Mouse (Mus musculus) liver (tissue): Measurements from ENCODE around the gene E2f3.

Experiments
- DNase-seq: peaks from one replicate; pipeline ENCODE4 v3.0.0-alpha.2; 2020; ENCODE audit warnings: mixed read lengths

Gene E2f3

GRCm38 (mm10) chr13:29913606-29914005 is 72.3 kb downstream of the E2f3 start:
- DNase-seq: no peak

DNA sequence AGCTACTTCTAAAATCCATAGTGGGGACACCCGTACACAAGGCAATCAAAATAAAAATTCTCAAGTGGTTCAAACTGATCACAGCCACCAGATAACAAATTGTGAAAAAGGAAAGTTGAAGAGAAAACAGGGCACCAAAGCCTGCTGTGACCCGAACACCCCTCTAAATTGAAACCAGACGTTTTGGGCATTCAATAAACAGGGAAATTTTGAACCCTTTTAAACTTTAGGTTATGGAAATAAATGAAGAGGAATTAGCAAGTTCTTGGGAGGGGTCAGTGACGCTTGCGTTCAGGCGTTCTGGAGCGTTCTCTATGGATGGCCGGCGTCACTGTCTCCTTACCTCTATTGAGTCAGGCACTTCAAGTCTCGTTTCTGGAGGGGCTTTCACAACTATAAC is 72.8 kb downstream of the E2f3 start:
- no peak for DNase-seq

- no peak for DNase-seq
Measured at GRCm38 (mm10) chr13:29912251-29912650, 73.6 kb downstream of the E2f3 start.

GRCm38 (mm10) chr13:29911141-29911540 is 74.7 kb downstream of the E2f3 start:
- DNase-seq: no peak

DNA sequence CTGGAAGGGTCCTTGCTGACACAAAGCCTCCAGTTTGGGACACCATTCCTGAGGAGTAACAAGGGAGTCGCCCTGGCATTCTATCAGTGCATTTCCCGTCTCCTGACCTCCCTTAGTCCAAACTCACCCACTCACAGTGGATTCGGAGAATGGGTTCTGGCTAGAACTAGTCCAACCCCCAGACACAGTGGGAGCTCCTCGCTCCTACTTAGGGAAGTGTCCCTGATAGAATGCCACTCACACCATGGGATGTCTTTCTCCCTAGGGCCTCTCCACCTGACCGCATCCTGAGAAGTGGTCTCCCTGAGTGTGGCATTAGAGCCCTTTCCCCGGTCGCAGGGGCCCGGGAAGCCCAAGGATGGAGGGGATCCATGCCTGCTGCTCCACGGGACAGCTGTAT is 77.4 kb downstream of the E2f3 start:
- DNase-seq: no peak

- DNase-seq: no peak
Measured at GRCm38 (mm10) chr13:29907995-29908394, 77.9 kb downstream of the E2f3 start.

DNA sequence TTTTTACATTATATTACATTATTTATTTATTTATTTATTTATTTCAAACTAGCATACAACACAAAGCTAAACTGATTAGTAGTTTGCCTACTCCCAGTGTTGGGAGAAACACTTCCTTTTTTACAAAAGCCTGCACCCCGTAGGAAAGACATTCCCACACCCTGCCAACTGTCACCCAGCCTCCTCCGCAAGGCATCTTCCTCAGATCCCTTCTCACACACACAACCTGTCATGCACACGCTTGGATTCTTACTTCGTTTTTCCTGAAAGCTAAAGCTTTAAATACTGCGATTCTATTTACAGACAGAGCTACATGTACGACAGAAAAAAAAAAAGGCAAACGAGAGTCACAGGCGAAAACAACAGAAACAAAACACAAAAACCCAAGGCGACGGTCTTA is 79.1 kb downstream of the E2f3 start:
- no peak for DNase-seq

DNA sequence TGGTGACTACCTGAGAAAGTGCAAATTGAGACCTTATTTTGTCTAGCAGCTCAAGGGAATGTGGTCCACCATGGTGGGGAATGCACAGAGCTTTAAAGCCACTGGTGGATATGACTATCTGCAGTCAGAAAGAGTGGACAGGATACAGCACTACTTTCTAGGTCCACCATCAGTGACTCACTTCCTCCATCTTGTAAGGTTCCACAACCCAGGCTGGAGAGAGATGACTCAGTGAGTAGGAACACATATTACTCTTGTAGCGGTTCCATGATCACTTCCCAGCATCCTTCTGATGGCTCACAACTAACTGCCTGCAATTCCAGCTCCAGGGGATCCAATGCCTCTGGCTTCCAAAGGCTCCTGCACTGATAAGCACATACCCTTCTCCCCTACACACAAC is 82.5 kb downstream of the E2f3 start:
- DNase-seq: no peak

GRCm38 (mm10) chr13:29902676-29903075 is 83.2 kb downstream of the E2f3 start:
- DNase-seq: no peak

GRCm38 (mm10) chr13:29901641-29902040 is 84.2 kb downstream of the E2f3 start:
- no peak for DNase-seq

DNA sequence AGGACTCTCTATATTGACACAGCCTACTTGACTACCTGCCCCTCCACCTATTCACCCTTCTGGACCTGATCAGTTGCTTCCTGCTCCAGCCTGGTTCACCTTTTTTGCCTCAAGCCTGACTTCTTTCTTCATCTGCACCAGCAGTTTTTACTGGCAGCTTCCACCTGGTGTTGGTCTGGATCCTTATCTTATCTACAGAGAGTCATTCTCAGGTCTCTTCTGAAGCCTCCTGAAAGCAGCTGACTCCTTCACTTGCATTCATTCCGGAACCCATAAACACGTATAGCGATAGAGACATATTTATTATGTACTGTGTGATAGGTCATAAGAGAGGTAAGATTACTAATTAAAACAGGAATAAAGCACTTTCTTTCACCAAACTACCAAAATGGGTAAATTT is 119.1 kb downstream of the E2f3 start:
- DNase-seq: no peak

- no peak for DNase-seq
Measured at GRCm38 (mm10) chr13:29864331-29864730, 121.5 kb downstream of the E2f3 start.

GRCm38 (mm10) chr13:29860087-29860486 is 125.8 kb downstream of the E2f3 start:
- no peak for DNase-seq

DNA sequence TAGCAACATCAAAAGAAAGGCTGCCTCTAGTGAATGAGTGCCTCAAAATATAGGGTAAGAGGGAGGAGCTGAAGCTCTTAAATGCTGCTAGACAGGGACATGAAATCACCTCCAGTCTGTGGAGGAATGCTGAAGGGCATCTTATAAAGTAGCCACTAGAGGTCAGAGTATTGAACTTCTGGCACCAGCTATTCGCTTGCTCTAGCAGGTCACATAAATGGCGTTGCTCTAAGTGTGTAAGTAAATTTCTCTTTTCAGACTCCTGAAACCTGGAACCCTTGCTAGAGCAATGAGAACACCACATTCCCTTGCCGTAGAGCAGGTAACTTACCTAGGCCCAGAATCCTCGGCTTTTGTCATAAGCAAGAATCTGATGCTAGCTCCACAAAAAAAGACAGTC is 128.4 kb downstream of the E2f3 start:
- DNase-seq: no peak
